Mouse (Mus musculus) kidney, adult 2 months (tissue): ENCODE measurements around the gene Gdf11.

Experiments used
- CTCF ChIP-seq: fragments of 200-500 bp; conservative IDR thresholded peaks from 2 replicates; pipeline ENCODE4 v1.5.1; 2011; ENCODE audit warnings: low read depth, mild to moderate bottlenecking, control low read depth, low read length, moderate library complexity, mixed read lengths; ENCODE audit not compliant: insufficient read depth, insufficient read length
- POLR2A ChIP-seq: fragments of 200-500 bp; IDR thresholded peaks from one replicate; pipeline ENCODE4 v1.6.1; 2011; ENCODE audit warnings: low read depth, low read length, control low read depth

GRCm38 (mm10) chr10:128892246-128892645, 728 bp upstream of the Gdf11 start:
- no peak for TF ChIP-seq CTCF
- TF ChIP-seq POLR2A: no peak
